Mouse (Mus musculus) forebrain, postnatal 0 days (tissue): ENCODE measurements around the gene Kcnip3. TPM values are rescaled to one million over a fixed set of nuclear protein-coding genes. Genes with fewer than 3 reads are reported as not detected.
A peak's percentile ranks its signal among the peaks of the same experiment; 100 is the strongest.

Experiments
- ATAC-seq: fragments of 200-750 bp; cut with Nextera tagmentation; 2 replicates; pipeline ENCODE4 v1.8.0; 2017; ENCODE audit warnings: mild to moderate bottlenecking, moderate library complexity
- DNase-seq: peaks from one replicate; pipeline ENCODE4 v3.0.0-alpha.2; 2015
- H3K27ac ChIP-seq: fragments of 300-500 bp; sonication (generic); 2 replicates; pipeline ENCODE4 v1.5.1; 2014; ENCODE audit warnings: low read depth, mild to moderate bottlenecking, antibody characterized with exemption, low read length, moderate library complexity, mixed read lengths
- H3K27me3 ChIP-seq: fragments of 300-500 bp; sonication (generic); 2 replicates; pipeline ENCODE4 v1.6.1; 2014; ENCODE audit warnings: mild to moderate bottlenecking, low read length, mixed read lengths; ENCODE audit not compliant: insufficient read depth
- H3K36me3 ChIP-seq: fragments of 300-500 bp; sonication (generic); 2 replicates; pipeline ENCODE4 v1.6.1; 2014; ENCODE audit warnings: mild to moderate bottlenecking, moderate library complexity; ENCODE audit not compliant: insufficient read depth
- H3K4me1 ChIP-seq: fragments of 300-500 bp; sonication (generic); 2 replicates; pipeline ENCODE4 v1.6.1; 2014; ENCODE audit warnings: antibody characterized with exemption; ENCODE audit not compliant: insufficient read depth
- H3K4me2 ChIP-seq: fragments of 300-500 bp; sonication (generic); 2 replicates; pipeline ENCODE4 v1.6.1; 2014; ENCODE audit warnings: low read depth, mild to moderate bottlenecking, moderate library complexity
- H3K4me3 ChIP-seq: fragments of 300-500 bp; sonication (generic); 2 replicates; pipeline ENCODE4 v1.5.1; 2014; ENCODE audit warnings: low read depth, low read length, mixed read lengths
- H3K9ac ChIP-seq: fragments of 300-500 bp; sonication (generic); 2 replicates; pipeline ENCODE4 v1.6.1; 2014; ENCODE audit warnings: mild to moderate bottlenecking
- H3K9me3 ChIP-seq: fragments of 300-500 bp; sonication (generic); 2 replicates; pipeline ENCODE4 v1.6.1; 2016; ENCODE audit warnings: low read length
- CTCF ChIP-seq: sonication (generic); IDR thresholded peaks from 2 replicates; pipeline ENCODE4 v1.5.1; 2016; ENCODE audit warnings: antibody characterized with exemption, control low read depth, low read depth
- WGBS: fragments of 180-500 bp; shearing (Covaris S2); extraction: QIAGEN DNeasy Blood & Tissue Kit; methylation state at CpG from one replicate; pipeline ENCODE4 v1.1.7; 2014; 5-methylcytosine and 5-hydroxymethylcytosine counted together
- polyA plus RNA-seq: library from polyadenylated mRNA; unstranded; fragments of >200 nt; fragmentation: Nextera tagmentation; extraction: Ambion mirVana; gene quantifications from 2 replicates; pipeline ENCODE4 v1.2.1, GENCODE M21; 2015
- total RNA-seq: library from RNA; depleted of rRNA; stranded (reverse); fragments of >200 nt; gene quantifications from 2 replicates; pipeline ENCODE4 v1.2.3, GENCODE M21; 2014

Gene Kcnip3
- total and polyA plus RNA-seq, 2 experiments from 2014 or later = 15.8 to 27.8 TPM

DNA sequence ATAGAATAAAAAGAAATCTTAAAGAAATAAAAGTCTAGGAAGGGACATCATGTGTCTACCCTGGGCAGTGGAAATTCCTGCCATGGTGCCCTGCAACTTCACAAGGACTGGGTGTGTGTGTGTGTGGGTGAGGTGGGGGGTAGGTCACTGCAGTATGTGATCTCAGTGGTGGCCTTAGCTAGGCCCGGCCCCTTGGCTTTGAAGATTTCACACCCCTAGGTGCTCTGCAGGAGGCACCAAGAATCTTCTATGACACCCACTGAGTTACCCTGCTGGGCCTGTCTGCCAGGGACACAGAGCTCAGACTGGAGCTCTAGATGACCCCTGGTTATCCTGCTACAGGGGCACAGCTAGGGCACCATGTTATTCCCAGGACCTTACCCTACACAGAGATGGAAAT lies 25.6 kb downstream of the Kcnip3 start:
- Histone ChIP-seq H3K27ac (no peak overlapping the region), H3K9ac (no peak overlapping the region), H3K4me2 (no peak overlapping the region), H3K4me3 (no peak overlapping the region), H3K36me3 (no peaks in the 10 kb centered on the region; the same call in 1 of the 2 replicates), H3K9me3 (no peaks in the 10 kb centered on the region), H3K27me3 (no peaks in the 10 kb centered on the region), H3K4me1 (no peaks in the 10 kb centered on the region)
- TF ChIP-seq CTCF = no peak
- DNase-seq (no peak), ATAC-seq (no peak)
- WGBS = 79% methylated on average over 1 of the region's 1 CpGs

DNA sequence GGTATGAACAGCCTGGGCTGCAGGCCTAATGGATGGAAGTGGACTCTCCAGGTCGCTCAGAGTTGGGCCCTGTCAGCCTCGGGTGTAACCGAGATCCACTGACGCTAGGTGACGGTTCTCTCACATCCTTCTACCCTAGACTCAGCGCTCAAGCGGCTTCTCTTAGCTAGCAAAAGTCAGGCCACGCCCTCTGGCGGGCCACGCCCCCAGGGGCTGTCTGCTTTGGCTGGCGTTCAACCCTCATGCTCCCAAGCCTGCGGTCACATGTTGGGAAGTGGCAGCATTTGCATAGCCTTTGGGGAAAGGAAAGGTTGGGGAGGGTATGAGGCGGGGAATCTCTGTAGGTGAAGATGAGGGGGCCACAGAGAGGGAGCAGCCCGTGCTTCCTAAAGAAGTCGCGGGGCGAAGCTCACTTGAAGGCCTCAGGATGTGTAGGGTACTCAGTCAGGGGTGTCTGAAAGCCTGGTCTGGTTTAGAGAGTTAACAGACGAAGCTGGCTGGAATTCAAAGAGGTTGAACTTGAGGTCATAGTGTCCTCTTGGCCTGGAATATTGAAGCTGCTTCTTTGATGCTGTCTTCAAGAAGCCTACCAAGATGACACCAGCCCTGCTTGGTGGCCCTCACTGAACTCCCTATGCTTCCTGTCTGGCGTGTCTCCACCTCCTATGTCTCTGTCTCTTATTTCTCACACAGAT lies 37.3 kb downstream of the Kcnip3 start:
- H3K27ac ChIP-seq = no peak overlapping the region
- DNase-seq (peak; percentile 79), ATAC-seq (peak; percentile 68)
- peak overlapping the region; percentile 38 for H3K4me2 ChIP-seq
- no peaks in the 10 kb centered on the region for H3K36me3 ChIP-seq
- no peaks in the 10 kb centered on the region for H3K9me3 ChIP-seq
- no peak overlapping the region for H3K9ac ChIP-seq
- TF ChIP-seq CTCF = no peak; the same call in 1 of the 2 replicates
- H3K27me3 ChIP-seq = peaks cover 40% of the 10 kb centered on the region
- peaks cover 9% of the 10 kb centered on the region; the same call in 1 of the 2 replicates for H3K4me1 ChIP-seq
- H3K4me3 ChIP-seq = peak overlapping the region; percentile 12; the same call in 1 of the 2 replicates
- 9% methylated on average over 19 of the region's 19 CpGs for WGBS

DNA sequence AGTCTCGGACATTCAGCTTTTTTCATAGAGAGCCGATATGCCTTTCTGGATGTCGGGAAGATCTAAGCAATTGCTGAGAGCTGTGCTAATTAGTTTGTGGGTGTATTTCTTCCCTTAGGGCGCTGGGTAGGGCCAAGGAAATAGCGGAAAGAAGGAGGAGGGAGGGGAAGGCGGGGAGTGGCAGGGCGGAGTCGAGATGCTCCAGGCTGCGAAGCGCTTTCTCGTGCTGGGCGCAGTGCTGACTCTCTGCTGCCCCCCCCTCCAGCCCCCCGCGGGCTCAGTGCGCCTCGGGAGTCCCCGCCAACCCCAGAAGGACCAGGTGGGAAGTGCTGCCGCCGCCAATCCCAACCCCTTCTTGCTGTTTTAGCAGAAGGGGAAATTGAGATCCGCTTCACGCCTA lies 38.9 kb downstream of the Kcnip3 start:
- no peak for TF ChIP-seq CTCF
- Histone ChIP-seq H3K4me2 (peak overlapping the region; percentile 74), H3K27me3 (peaks cover 40% of the 10 kb centered on the region), H3K9ac (no peak overlapping the region), H3K36me3 (no peaks in the 10 kb centered on the region), H3K4me3 (peak overlapping the region; percentile 38), H3K4me1 (peaks cover 9% of the 10 kb centered on the region; the same call in 1 of the 2 replicates), H3K27ac (no peak overlapping the region), H3K9me3 (no peaks in the 10 kb centered on the region)
- 2% methylated on average over 20 of the region's 21 CpGs for WGBS
- DNase-seq (no peak), ATAC-seq (peak; percentile 35; the same call in 1 of the 2 replicates)

DNA sequence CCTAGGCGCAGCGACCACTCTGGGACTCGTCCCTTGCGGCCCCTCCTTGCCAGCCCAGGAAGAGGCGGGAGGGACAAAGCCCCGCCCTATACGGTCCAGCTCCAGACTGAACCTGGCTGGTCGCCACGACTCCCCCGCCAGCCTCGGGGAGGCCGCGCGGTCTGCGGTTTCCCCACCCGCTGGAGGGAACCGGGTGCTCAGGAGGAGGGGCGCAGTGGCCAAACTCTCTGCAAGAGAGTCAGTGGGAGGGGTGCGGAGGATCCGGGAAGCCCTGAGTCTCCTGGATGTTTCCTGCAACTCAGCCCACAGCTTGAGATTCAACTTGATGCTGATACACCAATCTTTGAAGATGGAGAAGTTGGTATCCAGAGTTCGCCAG lies 39.4 kb downstream of the Kcnip3 start:
- TF ChIP-seq CTCF = no peak
- Histone ChIP-seq H3K4me1 (peaks cover 9% of the 10 kb centered on the region; the same call in 1 of the 2 replicates), H3K36me3 (no peaks in the 10 kb centered on the region), H3K9ac (no peak overlapping the region), H3K27me3 (peaks cover 40% of the 10 kb centered on the region), H3K9me3 (no peaks in the 10 kb centered on the region), H3K4me3 (peak overlapping the region; percentile 38), H3K4me2 (peak overlapping the region; percentile 74), H3K27ac (no peak overlapping the region)
- under 1% methylated on average over 20 of the region's 21 CpGs for WGBS
- DNase-seq (peak; percentile 39), ATAC-seq (peak; percentile 62)

DNA sequence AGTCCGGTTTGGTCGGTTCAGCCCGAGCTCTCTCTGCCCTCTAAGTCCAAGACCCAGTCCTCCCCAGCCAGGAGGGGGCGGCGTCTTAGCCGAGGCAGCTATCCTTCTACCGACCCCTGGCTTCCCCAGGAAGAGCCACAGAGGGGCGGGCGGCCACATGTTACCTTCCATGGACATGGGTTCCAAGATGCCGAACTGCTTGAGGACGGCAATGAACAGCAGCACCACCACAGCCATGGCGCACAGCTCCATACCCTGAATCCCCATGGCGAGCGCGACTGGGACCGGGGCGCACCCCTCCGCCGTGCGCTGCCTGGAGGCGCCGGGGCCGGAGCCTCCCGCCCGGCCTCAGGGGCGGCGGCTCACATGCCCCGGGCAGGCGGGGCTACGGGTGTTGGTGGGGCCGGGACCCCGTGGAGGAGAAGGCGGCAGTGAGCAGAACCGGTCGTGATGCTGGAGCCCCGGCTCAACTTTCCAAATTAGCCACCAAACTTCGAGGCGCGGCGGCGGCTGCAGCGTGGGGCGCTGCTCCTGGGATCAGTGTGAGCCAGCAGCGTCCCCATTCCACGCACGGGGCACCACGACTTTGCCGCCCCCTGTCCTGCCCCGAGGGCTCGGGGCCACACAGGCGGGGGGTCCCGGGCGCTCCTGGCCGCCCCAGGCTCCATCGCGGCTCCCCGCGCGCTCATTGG lies 39.9 kb downstream of the Kcnip3 start:
- Histone ChIP-seq H3K4me1 (peaks cover 9% of the 10 kb centered on the region; the same call in 1 of the 2 replicates), H3K27ac (no peak overlapping the region), H3K27me3 (peaks cover 40% of the 10 kb centered on the region), H3K9ac (0 out of 2 replicates have a peak overlapping the region, but pooled peaks have one; percentile 1), H3K4me3 (peak overlapping the region; percentile 38), H3K9me3 (no peaks in the 10 kb centered on the region), H3K36me3 (no peaks in the 10 kb centered on the region), H3K4me2 (peak overlapping the region; percentile 74)
- peak; percentile 10; the same call in 1 of the 2 replicates for ATAC-seq
- DNase-seq = no peak
- 3% methylated on average over 59 of the region's 59 CpGs for WGBS
- TF ChIP-seq CTCF = no peak

DNA sequence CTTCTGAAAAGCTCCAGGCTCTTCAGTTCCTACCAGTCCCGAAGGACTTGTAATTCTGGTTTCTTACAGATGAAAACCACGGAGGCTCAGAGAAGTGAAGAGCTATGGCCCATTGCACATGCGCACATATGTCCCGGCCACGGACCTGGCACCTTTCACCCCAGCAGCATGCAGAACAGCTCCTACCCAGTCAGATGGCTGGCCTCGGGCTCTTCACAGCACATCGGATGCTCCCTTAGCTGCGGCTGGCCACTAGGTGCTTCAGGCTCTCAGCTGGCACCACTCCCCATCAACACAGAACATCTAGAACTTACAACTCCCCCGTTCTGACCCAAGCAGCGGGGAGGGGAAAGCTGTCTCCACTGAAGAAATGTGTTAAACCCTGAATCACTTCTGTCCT lies 42.1 kb downstream of the Kcnip3 start:
- Histone ChIP-seq H3K36me3 (no peaks in the 10 kb centered on the region), H3K4me3 (no peak overlapping the region), H3K27ac (no peak overlapping the region), H3K9me3 (no peaks in the 10 kb centered on the region), H3K4me1 (peaks cover 7% of the 10 kb centered on the region; the same call in 1 of the 2 replicates), H3K27me3 (peaks cover 39% of the 10 kb centered on the region), H3K9ac (no peak overlapping the region), H3K4me2 (no peak overlapping the region)
- 73% methylated on average over 10 of the region's 10 CpGs for WGBS
- no peak for ATAC-seq
- no peak for TF ChIP-seq CTCF
- DNase-seq = no peak

DNA sequence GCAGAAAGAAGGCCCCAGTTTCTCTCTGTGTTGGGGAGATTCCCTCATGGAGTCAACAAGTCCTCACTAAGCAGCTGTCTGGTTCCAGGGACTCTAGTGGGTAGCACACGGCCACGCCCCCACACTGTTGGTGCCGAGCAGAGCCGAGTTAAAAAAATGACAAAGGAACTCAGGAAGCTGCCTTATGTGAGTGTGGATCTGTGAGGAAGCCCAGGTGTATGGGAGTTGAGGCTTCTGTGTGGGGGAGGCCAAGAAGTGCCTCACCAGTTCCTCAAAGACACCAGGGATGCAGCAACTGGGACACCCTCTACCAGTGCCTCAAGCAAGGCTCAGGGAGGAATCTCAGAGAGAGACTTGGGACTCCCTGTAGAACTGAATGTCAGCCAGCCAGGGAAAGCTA lies 42.7 kb downstream of the Kcnip3 start:
- Histone ChIP-seq H3K27ac (no peak overlapping the region), H3K4me3 (no peak overlapping the region), H3K36me3 (no peaks in the 10 kb centered on the region), H3K9ac (no peak overlapping the region), H3K4me2 (no peak overlapping the region), H3K27me3 (peaks cover 34% of the 10 kb centered on the region), H3K9me3 (no peaks in the 10 kb centered on the region), H3K4me1 (0 out of 2 replicates have a peak, but pooled peaks cover 1% of the 10 kb centered on the region)
- 80% methylated on average over 4 of the region's 4 CpGs for WGBS
- ATAC-seq (no peak), DNase-seq (no peak)
- no peak for TF ChIP-seq CTCF
